Mouse (Mus musculus) cortical plate, adult 2 months (tissue): ENCODE measurements around the gene Cotl1.

ENCODE experiments used
- CTCF ChIP-seq: fragments of 200-500 bp; IDR thresholded peaks from 2 replicates; pipeline ENCODE4 v1.5.1; 2011; ENCODE audit warnings: mild to moderate bottlenecking, control low read depth, low read length; ENCODE audit not compliant: insufficient read depth; ENCODE audit errors: extremely low read depth
- POLR2A ChIP-seq: fragments of 200-500 bp; IDR thresholded peaks from 2 replicates; pipeline ENCODE4 v1.6.1; 2011; ENCODE audit warnings: mild to moderate bottlenecking, low read length, control low read depth; ENCODE audit not compliant: insufficient read depth; ENCODE audit errors: extremely low read depth

DNA sequence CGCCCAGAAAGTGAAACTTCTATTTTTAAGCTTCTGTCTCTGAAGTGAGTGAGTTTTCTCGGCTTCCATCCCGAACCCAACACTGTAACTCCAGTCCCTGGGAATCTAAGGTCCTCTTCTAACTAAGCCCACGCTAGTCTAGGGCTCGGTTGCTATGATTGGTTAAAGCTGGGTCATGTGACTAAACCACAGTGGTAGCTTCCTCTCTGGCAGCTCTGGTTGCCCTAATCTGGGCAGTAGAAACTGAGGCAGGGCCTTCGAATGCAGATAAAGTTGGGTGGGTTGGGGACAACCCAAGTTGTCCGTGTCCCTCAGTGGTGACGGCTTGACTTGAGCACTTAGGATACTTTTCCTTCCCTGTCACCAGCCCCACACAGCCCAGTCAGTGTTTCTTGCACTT is 13.2 kb upstream of the Cotl1 start:
- TF ChIP-seq CTCF, result no peak
- TF ChIP-seq POLR2A, result no peak
